Comparison of ENCODE assay signal across 10 mouse cellular contexts in the genomic region with DNA sequence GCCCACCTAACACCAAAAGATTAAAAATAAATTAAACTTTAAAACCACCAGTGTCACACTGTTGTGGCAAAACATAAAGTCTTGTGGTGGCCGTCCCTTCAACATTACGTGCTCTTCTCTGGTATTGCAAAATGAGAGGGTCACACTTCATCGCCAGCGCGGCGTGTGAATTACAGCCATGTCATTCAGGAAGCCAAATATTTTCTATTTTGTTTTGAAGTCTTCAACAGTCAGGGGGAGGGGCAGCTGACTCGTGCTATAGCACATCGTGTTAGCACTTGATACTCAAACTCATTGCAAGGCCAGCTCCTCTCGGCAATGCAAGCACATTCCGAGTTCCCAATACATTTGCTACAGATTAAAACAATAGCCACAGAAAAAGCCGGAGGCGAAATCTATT. TPM values are rescaled to one million over a fixed set of nuclear protein-coding genes. Genes with fewer than 3 reads are reported as not detected.
A peak's percentile ranks its signal among the peaks of the same experiment; 100 is the strongest.
DNase-seq lines count a peak whose midpoint lies in the region; ATAC-seq lines count a peak whose summit lies in the region.
"Had no signal": no experiment of that assay in that cellular context is flagged by ENCODE, and none has a peak within 500 bp of the region (broad histone marks: within the 10 kb centered on the region; RNA-seq: fewer than 3 reads in every experiment).

No protein-coding gene starts in this region.

- ATAC-seq in heart, embryonic 16.5 days (replicated peaks; ENCODE audit: extremely low read depth, insufficient read depth, low FRiP score) = no peak
- ATAC-seq in activated CD4-positive, CD25-positive, alpha-beta regulatory T cell, adult 4 months = peak; percentile 30
- ATAC-seq in liver, embryonic 16.5 days (ENCODE audit: low read depth) = peak; percentile 38; the same call in 1 of the 2 replicates
- peak; percentile 62 for ATAC-seq in megakaryocyte-erythroid progenitor cell, adult 5-6 weeks (replicated peaks; ENCODE audit: low FRiP score, low TSS enrichment, poor library complexity, severe bottlenecking)
- ATAC-seq in midbrain, embryonic 13.5 days = no peak
- no peak for ATAC-seq in midbrain, embryonic 16.5 days

- peak overlapping the region; percentile 34 for H3K4me2 ChIP-seq in heart, embryonic 16.5 days (ENCODE audit: low read depth, low read length)
- H3K4me2 ChIP-seq in liver, embryonic 16.5 days (ENCODE audit: low read depth, low read length) = peak overlapping the region; percentile 33
- H3K4me2 ChIP-seq in midbrain, embryonic 13.5 days (replicated peaks) = no peak overlapping the region
- H3K4me2 ChIP-seq in midbrain, embryonic 16.5 days (ENCODE audit: low read length) = no peak overlapping the region
- H3K4me2 ChIP-seq: neural tube, embryonic 12.5 days had no signal

- H3K27ac ChIP-seq in heart, embryonic 16.5 days (ENCODE audit: low read length) = peak overlapping the region; percentile 29
- no peak overlapping the region for H3K27ac ChIP-seq in heart, embryonic 10.5 days
- H3K27ac ChIP-seq in liver, embryonic 16.5 days (ENCODE audit: low read length) = peak overlapping the region; percentile 68
- H3K27ac ChIP-seq in midbrain, embryonic 13.5 days = no peak overlapping the region
- H3K27ac ChIP-seq in midbrain, embryonic 16.5 days (ENCODE audit: low read length) = no peak overlapping the region
- H3K27ac ChIP-seq: neural tube, embryonic 12.5 days had no signal

- H3K9ac ChIP-seq in heart, embryonic 16.5 days (ENCODE audit: low read length) = peak overlapping the region; percentile 46; the same call in 1 of the 2 replicates
- 0 out of 2 replicates have a peak overlapping the region, but pooled peaks have one; percentile 0 for H3K9ac ChIP-seq in liver, embryonic 16.5 days (ENCODE audit: low read depth, low read length)
- H3K9ac ChIP-seq in midbrain, embryonic 13.5 days (replicated peaks) = no peak overlapping the region
- no peak overlapping the region for H3K9ac ChIP-seq in midbrain, embryonic 16.5 days (ENCODE audit: low read depth, low read length)
- H3K9ac ChIP-seq: neural tube, embryonic 12.5 days had no signal

- DNase-seq in heart, embryonic 10.5 days (ENCODE audit: low spot score) = no peak
- no peak for DNase-seq in embryo, embryonic 11 days
- DNase-seq: layer of hippocampus, postnatal 36 days had no signal

- no peaks in the 10 kb centered on the region for H3K36me3 ChIP-seq in heart, embryonic 16.5 days (ENCODE audit: control insufficient read depth, insufficient read depth)
- H3K36me3 ChIP-seq in heart, embryonic 10.5 days = peaks cover 5% of the 10 kb centered on the region; the same call in 1 of the 2 replicates
- no peaks in the 10 kb centered on the region; the same call in 1 of the 2 replicates for H3K36me3 ChIP-seq in liver, embryonic 16.5 days (ENCODE audit: control insufficient read depth, insufficient read depth)
- H3K36me3 ChIP-seq in midbrain, embryonic 13.5 days = no peaks in the 10 kb centered on the region
- no peaks in the 10 kb centered on the region for H3K36me3 ChIP-seq in midbrain, embryonic 16.5 days (ENCODE audit: control insufficient read depth, insufficient read depth, low read length)
- H3K36me3 ChIP-seq: neural tube, embryonic 12.5 days had no signal

- peaks cover 5% of the 10 kb centered on the region; the same call in 1 of the 2 replicates for H3K9me3 ChIP-seq in heart, embryonic 16.5 days (replicated peaks; ENCODE audit: control insufficient read depth, low read length)
- H3K9me3 ChIP-seq in heart, embryonic 10.5 days = no peaks in the 10 kb centered on the region
- H3K9me3 ChIP-seq in liver, embryonic 16.5 days (replicated peaks; ENCODE audit: control insufficient read depth, low read length) = peaks cover 3% of the 10 kb centered on the region
- no peaks in the 10 kb centered on the region for H3K9me3 ChIP-seq in midbrain, embryonic 13.5 days
- H3K9me3 ChIP-seq in midbrain, embryonic 16.5 days (replicated peaks; ENCODE audit: control insufficient read depth, low read length, poor library complexity, severe bottlenecking) = no peaks in the 10 kb centered on the region

- H3K4me3 ChIP-seq in heart, embryonic 16.5 days (ENCODE audit: low read length) = no peak overlapping the region
- H3K4me3 ChIP-seq in heart, embryonic 10.5 days = no peak overlapping the region
- no peak overlapping the region for H3K4me3 ChIP-seq in liver, embryonic 16.5 days (ENCODE audit: low read depth, low read length)
- no peak overlapping the region for H3K4me3 ChIP-seq in midbrain, embryonic 13.5 days (replicated peaks)
- no peak overlapping the region for H3K4me3 ChIP-seq in midbrain, embryonic 16.5 days (ENCODE audit: low read depth, low read length)
- H3K4me3 ChIP-seq: neural tube, embryonic 12.5 days had no signal

- H3K4me1 ChIP-seq in heart, embryonic 16.5 days (ENCODE audit: control insufficient read depth, insufficient read depth, low read length) = peaks cover 16% of the 10 kb centered on the region
- 0 out of 2 replicates have a peak, but pooled peaks cover 10% of the 10 kb centered on the region for H3K4me1 ChIP-seq in heart, embryonic 10.5 days
- H3K4me1 ChIP-seq in liver, embryonic 16.5 days (ENCODE audit: control insufficient read depth, low read depth, low read length) = peaks cover 24% of the 10 kb centered on the region
- H3K4me1 ChIP-seq in midbrain, embryonic 13.5 days (replicated peaks) = no peaks in the 10 kb centered on the region
- H3K4me1 ChIP-seq in midbrain, embryonic 16.5 days (ENCODE audit: control insufficient read depth, insufficient read depth, low read length) = no peaks in the 10 kb centered on the region
- H3K4me1 ChIP-seq: neural tube, embryonic 12.5 days had no signal

- H3K27me3 ChIP-seq in heart, embryonic 16.5 days (ENCODE audit: control insufficient read depth, insufficient read depth, low read length) = no peaks in the 10 kb centered on the region
- H3K27me3 ChIP-seq in heart, embryonic 10.5 days (ENCODE audit: insufficient read depth, poor library complexity, severe bottlenecking) = no peaks in the 10 kb centered on the region
- H3K27me3 ChIP-seq in liver, embryonic 16.5 days (ENCODE audit: control insufficient read depth, insufficient read depth, low read depth, low read length) = no peaks in the 10 kb centered on the region
- no peaks in the 10 kb centered on the region for H3K27me3 ChIP-seq in midbrain, embryonic 13.5 days
- H3K27me3 ChIP-seq in midbrain, embryonic 16.5 days (ENCODE audit: control insufficient read depth, insufficient read depth, low read depth, low read length) = no peaks in the 10 kb centered on the region
- H3K27me3 ChIP-seq: neural tube, embryonic 12.5 days had no signal

- 53% methylated on average over 12 of the region's 12 CpGs for WGBS in heart, embryonic 16.5 days
- 73% methylated on average over 12 of the region's 12 CpGs for WGBS in heart, embryonic 10.5 days
- 17% methylated on average over 12 of the region's 12 CpGs for WGBS in liver, embryonic 16.5 days (ENCODE audit: insufficient replicate concordance)
- 77% methylated on average over 12 of the region's 12 CpGs for WGBS in midbrain, embryonic 13.5 days
- 76% methylated on average over 12 of the region's 12 CpGs for WGBS in midbrain, embryonic 16.5 days

RNA-seq across cellular contexts. Expression of a gene that starts 9.7 kb away (rescaled TPM):
- 31.3 and 36.5 TPM in 2 replicates for polyA plus RNA-seq in heart, embryonic 16.5 days (2015; fragmentation: Nextera tagmentation; extraction: Ambion mirVana)
- polyA plus RNA-seq in heart, embryonic 10.5 days (2016; fragmentation: Nextera tagmentation; extraction: Ambion mirVana) = 25.7 and 30.1 TPM in 2 replicates
- polyA plus RNA-seq in activated CD4-positive, CD25-positive, alpha-beta regulatory T cell, adult 4 months (2017; shearing (Covaris generic)) = 10 to 100 TPM; 27.8 to 37.2 TPM
- 21.8 and 22.6 TPM in 2 replicates for polyA plus RNA-seq in liver, embryonic 16.5 days (2015; fragmentation: Nextera tagmentation; extraction: Ambion mirVana)
- 45.1 and 53.5 TPM in 2 replicates for total RNA-seq in megakaryocyte-erythroid progenitor cell, adult 5-6 weeks (2014; fragmentation: Nextera tagmentation)
- total RNA-seq in megakaryocyte-erythroid progenitor cell, adult 5-6 weeks (2017) = 37.0 and 58.7 TPM in 2 replicates
- polyA plus RNA-seq in midbrain, embryonic 13.5 days (2015; fragmentation: Nextera tagmentation; extraction: Ambion mirVana) = 14.0 and 14.5 TPM in 2 replicates
- polyA plus RNA-seq in midbrain, embryonic 16.5 days (2015; fragmentation: Nextera tagmentation; extraction: Ambion mirVana) = 17.5 and 22.9 TPM in 2 replicates

RNA-seq across cellular contexts. Expression of a gene that starts 18.3 kb away (rescaled TPM):
- 10.1 and 15.1 TPM in 2 replicates for polyA plus RNA-seq in heart, embryonic 16.5 days (2015; fragmentation: Nextera tagmentation; extraction: Ambion mirVana)
- 6.2 and 6.6 TPM in 2 replicates for polyA plus RNA-seq in heart, embryonic 10.5 days (2016; fragmentation: Nextera tagmentation; extraction: Ambion mirVana)
- polyA plus RNA-seq in activated CD4-positive, CD25-positive, alpha-beta regulatory T cell, adult 4 months (2017; shearing (Covaris generic)) = 10 to 100 TPM; 23.8 to 37.0 TPM
- polyA plus RNA-seq in liver, embryonic 16.5 days (2015; fragmentation: Nextera tagmentation; extraction: Ambion mirVana) = 8.1 and 8.3 TPM in 2 replicates
- total RNA-seq in megakaryocyte-erythroid progenitor cell, adult 5-6 weeks (2014; fragmentation: Nextera tagmentation) = 81.1 and 116 TPM in 2 replicates
- total RNA-seq in megakaryocyte-erythroid progenitor cell, adult 5-6 weeks (2017) = 55.9 and 62.7 TPM in 2 replicates
- 1.3 and 1.7 TPM in 2 replicates for polyA plus RNA-seq in midbrain, embryonic 13.5 days (2015; fragmentation: Nextera tagmentation; extraction: Ambion mirVana)
- 2.1 and 3.2 TPM in 2 replicates for polyA plus RNA-seq in midbrain, embryonic 16.5 days (2015; fragmentation: Nextera tagmentation; extraction: Ambion mirVana)

Comparison
In these comparisons a context has a peak if more than half of its experiments do, and no peak if none do; other contexts are left out.
1. H3K27ac ChIP-seq: peak in heart, embryonic 16.5 days (single experiment) and liver, embryonic 16.5 days (single experiment); none in heart, embryonic 10.5 days (single experiment), midbrain, embryonic 13.5 days (single experiment) and midbrain, embryonic 16.5 days (single experiment).
2. ATAC-seq: peak in activated CD4-positive, CD25-positive, alpha-beta regulatory T cell, adult 4 months (single experiment), liver, embryonic 16.5 days (single experiment) and megakaryocyte-erythroid progenitor cell, adult 5-6 weeks (single experiment); none in heart, embryonic 16.5 days (single experiment), midbrain, embryonic 13.5 days (single experiment) and midbrain, embryonic 16.5 days (single experiment).
3. H3K4me2 ChIP-seq: peak in heart, embryonic 16.5 days (single experiment) and liver, embryonic 16.5 days (single experiment); none in midbrain, embryonic 13.5 days (single experiment) and midbrain, embryonic 16.5 days (single experiment).
4. H3K9ac ChIP-seq: peak in heart, embryonic 16.5 days (single experiment) and liver, embryonic 16.5 days (single experiment); none in midbrain, embryonic 13.5 days (single experiment) and midbrain, embryonic 16.5 days (single experiment).